Mouse (Mus musculus) limb, embryonic 14.5 days (tissue): ENCODE measurements around the gene Mest. TPM values are rescaled to one million over a fixed set of nuclear protein-coding genes. Genes with fewer than 3 reads are reported as not detected.

Experiments used
- ATAC-seq: fragments of 200-750 bp; cut with Nextera tagmentation; 2 replicates; pipeline ENCODE4 v1.8.0; 2017; ENCODE audit warnings: low read depth, moderate number of reproducible peaks, moderate TSS enrichment; ENCODE audit not compliant: low FRiP score
- DNase-seq: peaks from one replicate; pipeline ENCODE4 v3.0.0-alpha.2; 2015; ENCODE audit warnings: low spot score
- H3K27ac ChIP-seq: fragments of 300-500 bp; sonication (generic); replicated peaks from 2 replicates; pipeline ENCODE4 v1.5.1; 2014; ENCODE audit warnings: low read depth, mild to moderate bottlenecking, low read length, moderate library complexity, mixed read lengths
- H3K27me3 ChIP-seq: fragments of 300-500 bp; sonication (generic); 2 replicates; pipeline ENCODE4 v1.6.1; 2014; ENCODE audit warnings: low read length, mixed read lengths; ENCODE audit not compliant: control insufficient read depth, insufficient read depth
- H3K36me3 ChIP-seq: fragments of 300-500 bp; sonication (generic); 2 replicates; pipeline ENCODE4 v1.6.1; 2014; ENCODE audit warnings: mild to moderate bottlenecking, low read length, moderate library complexity, mixed read lengths; ENCODE audit not compliant: control insufficient read depth, insufficient read depth
- H3K4me1 ChIP-seq: fragments of 300-500 bp; sonication (generic); 2 replicates; pipeline ENCODE4 v1.6.1; 2014; ENCODE audit warnings: antibody characterized with exemption, low read length, mixed read lengths; ENCODE audit not compliant: control insufficient read depth, insufficient read depth
- H3K4me2 ChIP-seq: fragments of 300-500 bp; sonication (generic); replicated peaks from 2 replicates; pipeline ENCODE4 v1.6.1; 2014; ENCODE audit warnings: low read depth, mild to moderate bottlenecking, low read length, moderate library complexity; ENCODE audit not compliant: severe bottlenecking
- H3K4me3 ChIP-seq: fragments of 300-500 bp; sonication (generic); replicated peaks from 2 replicates; pipeline ENCODE4 v1.5.1; 2014; ENCODE audit warnings: low read length
- H3K9ac ChIP-seq: fragments of 300-500 bp; sonication (generic); 2 replicates; pipeline ENCODE4 v1.6.1; 2014; ENCODE audit warnings: mild to moderate bottlenecking, low read depth, low read length, moderate library complexity; ENCODE audit not compliant: severe bottlenecking
- H3K9me3 ChIP-seq: fragments of 300-500 bp; sonication (generic); 2 replicates; pipeline ENCODE4 v1.6.1; 2016; ENCODE audit warnings: low read length; ENCODE audit not compliant: control insufficient read depth
- POLR2A ChIP-seq: fragments of 200-500 bp; IDR thresholded peaks from 2 replicates; pipeline ENCODE4 v1.8.0; 2012; ENCODE audit warnings: inconsistent platforms, mild to moderate bottlenecking, moderate library complexity, borderline replicate concordance; ENCODE audit not compliant: insufficient read depth, insufficient read length; ENCODE audit errors: extremely low read depth
- WGBS: fragments of 180-500 bp; shearing (Covaris S2); extraction: QIAGEN DNeasy Blood & Tissue Kit; methylation state at CpG from one replicate; pipeline ENCODE4 v1.1.7; 2014; 5-methylcytosine and 5-hydroxymethylcytosine counted together
- microRNA counts: library from miRNA; unstranded; fragments of <30 nt; microRNA quantifications from one replicate; lab custom pipeline; 2016
- microRNA-seq: library from miRNA; unstranded; fragments of <30 nt; microRNA quantifications from one replicate; pipeline ENCODE4, GENCODE M21; 2016
- polyA plus RNA-seq, 2 experiments: library from polyadenylated mRNA; depleted of rRNA in 1 of 2; stranded (reverse) in 1 of 2; unstranded in 1 of 2; fragments of >200 nt; fragmentation: Nextera tagmentation in 1 of 2; extraction: Ambion mirVana in 1 of 2; gene quantifications; 2 replicates each; pipeline versions ENCODE4 v1.2.1 to v1.2.3; 2012 to 2014

Mest gene
- polyA plus RNA-seq, 2 experiments, result 2,321 to 4,195 TPM

GRCm38 (mm10) chr6:30749042-30749689 is 25.8 kb downstream of the Mest start:
- no peaks in the 10 kb centered on the region for H3K9me3 ChIP-seq
- H3K4me3 ChIP-seq, result no peak overlapping the region
- WGBS, result 24% methylated on average over 2 of the region's 2 CpGs
- H3K36me3 ChIP-seq, result peaks cover 59% of the 10 kb centered on the region
- no peak for TF ChIP-seq POLR2A
- DNase-seq, result no peak
- no peak overlapping the region for H3K4me2 ChIP-seq
- H3K4me1 ChIP-seq, result no peaks in the 10 kb centered on the region
- H3K27me3 ChIP-seq, result no peaks in the 10 kb centered on the region
- peak; percentile 17 for ATAC-seq
- no peak overlapping the region; the same call in 1 of the 2 replicates for H3K27ac ChIP-seq
- no peak overlapping the region for H3K9ac ChIP-seq

DNA sequence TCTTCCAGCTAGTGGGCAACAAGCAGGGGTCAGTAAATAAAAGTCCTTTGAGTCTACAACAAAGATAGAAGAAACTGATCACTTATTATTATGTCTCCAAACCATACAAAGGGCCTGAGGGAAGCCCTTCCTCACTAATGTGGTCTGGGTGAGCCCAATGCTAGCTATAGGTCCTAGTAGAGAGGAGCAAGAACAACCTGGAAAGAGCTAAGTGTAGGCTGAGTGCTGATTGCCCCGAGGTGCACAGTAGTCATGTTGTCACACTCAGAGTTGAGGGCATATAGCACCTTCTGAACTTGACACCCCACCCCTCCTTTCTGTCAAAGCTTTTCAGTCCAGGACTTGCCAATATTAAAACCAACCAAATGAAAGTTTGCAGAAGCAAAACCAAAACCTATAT is 26.5 kb downstream of the Mest start:
- DNase-seq (no peak), ATAC-seq (peak; percentile 14; the same call in 1 of the 2 replicates)
- Histone ChIP-seq H3K4me2 (no peak overlapping the region), H3K27me3 (no peaks in the 10 kb centered on the region), H3K4me3 (no peak overlapping the region), H3K9ac (no peak overlapping the region), H3K4me1 (no peaks in the 10 kb centered on the region), H3K27ac (no peak overlapping the region), H3K9me3 (no peaks in the 10 kb centered on the region), H3K36me3 (peaks cover 53% of the 10 kb centered on the region)
- no peak for TF ChIP-seq POLR2A
- 46% methylated on average over 1 of the region's 1 CpGs for WGBS

GRCm38 (mm10) chr6:30750482-30750881 is 27.1 kb downstream of the Mest start:
- 81% methylated on average over 6 of the region's 6 CpGs for WGBS
- H3K36me3 ChIP-seq, result peaks cover 47% of the 10 kb centered on the region
- H3K27me3 ChIP-seq, result no peaks in the 10 kb centered on the region
- TF ChIP-seq POLR2A, result no peak
- no peak overlapping the region for H3K27ac ChIP-seq
- no peak overlapping the region for H3K4me3 ChIP-seq
- H3K9ac ChIP-seq, result no peak overlapping the region
- DNase-seq (no peak), ATAC-seq (peak; percentile 28; the same call in 1 of the 2 replicates)
- H3K4me2 ChIP-seq, result no peak overlapping the region
- no peaks in the 10 kb centered on the region for H3K4me1 ChIP-seq
- no peaks in the 10 kb centered on the region for H3K9me3 ChIP-seq

- ATAC-seq (0 out of 2 replicates have a peak, but pooled peaks have one; percentile 18), DNase-seq (no peak)
- no peak for TF ChIP-seq POLR2A
- WGBS, result 80% methylated on average over 2 of the region's 2 CpGs
- H3K27me3 ChIP-seq, result no peaks in the 10 kb centered on the region
- no peak overlapping the region for H3K27ac ChIP-seq
- H3K36me3 ChIP-seq, result peaks cover 40% of the 10 kb centered on the region
- no peak overlapping the region for H3K4me2 ChIP-seq
- no peaks in the 10 kb centered on the region for H3K4me1 ChIP-seq
- no peak overlapping the region for H3K9ac ChIP-seq
- no peaks in the 10 kb centered on the region for H3K9me3 ChIP-seq
- H3K4me3 ChIP-seq, result no peak overlapping the region
These were observed 27.9 kb downstream of the Mest start for GRCm38 (mm10) chr6:30751209-30751608.

MicroRNA genes within 50 kb of the gene (microRNA counts, 519-probe panel; counts per million panel counts)
- microRNA mmu-miR-335-3p (lab: Ali Mortazavi, UCI), result 3,326 counts per million, percentile 64 among the panel's probes with 10 or more counts
- microRNA mmu-miR-335-5p (lab: Ali Mortazavi, UCI), result 5,098 counts per million, percentile 96 among the panel's probes with 10 or more counts

Small RNA genes lying within 50 kb of the gene (microRNA-seq; reads per million reads assigned to microRNA genes)
- gene Mir335, result 84,018 reads per million, percentile 100 among the genes with 10 or more reads in this experiment

Other genes starting within 250 kb of the Mest start
- 47.5 and 63.2 TPM in 2 replicates for gene Tmem209, start 213.8 kb upstream of the Mest start, polyA plus RNA-seq (2012; rRNA removed)
- 28.3 and 34.7 TPM in 2 replicates for gene Tmem209, start 213.8 kb upstream of the Mest start, polyA plus RNA-seq (2014; fragmentation: Nextera tagmentation; extraction: Ambion mirVana)
- gene Ssmem1, start 213.7 kb upstream of the Mest start, polyA plus RNA-seq (2012; rRNA removed), result 0.10 and 0.12 TPM in 2 replicates
- 0.17 TPM in 1 of 2 replicates, not detected in the other for gene Ssmem1, start 213.7 kb upstream of the Mest start, polyA plus RNA-seq (2014; fragmentation: Nextera tagmentation; extraction: Ambion mirVana)
- gene Cpa2, start 182.0 kb upstream of the Mest start, polyA plus RNA-seq (2012; rRNA removed), result 5.2 and 6.6 TPM in 2 replicates
- 5.3 and 6.5 TPM in 2 replicates for gene Cpa2, start 182.0 kb upstream of the Mest start, polyA plus RNA-seq (2014; fragmentation: Nextera tagmentation; extraction: Ambion mirVana)
- 4.4 and 5.4 TPM in 2 replicates for gene Cpa4, start 155.2 kb upstream of the Mest start, polyA plus RNA-seq (2012; rRNA removed)
- gene Cpa4, start 155.2 kb upstream of the Mest start, polyA plus RNA-seq (2014; fragmentation: Nextera tagmentation; extraction: Ambion mirVana), result 1.9 and 2.1 TPM in 2 replicates
- gene Cpa5, start 112.5 kb upstream of the Mest start, polyA plus RNA-seq (2012; rRNA removed), result 0.81 and 0.87 TPM in 2 replicates
- gene Cpa5, start 112.5 kb upstream of the Mest start, polyA plus RNA-seq (2014; fragmentation: Nextera tagmentation; extraction: Ambion mirVana), result 0.57 and 0.99 TPM in 2 replicates
- gene Cpa1, start 84.3 kb upstream of the Mest start, polyA plus RNA-seq (2012; rRNA removed), result 1.4 and 2.8 TPM in 2 replicates
- gene Cpa1, start 84.3 kb upstream of the Mest start, polyA plus RNA-seq (2014; fragmentation: Nextera tagmentation; extraction: Ambion mirVana), result 1.1 and 1.3 TPM in 2 replicates
- 44.3 and 48.5 TPM in 2 replicates for gene Cep41, start 29.8 kb upstream of the Mest start, polyA plus RNA-seq (2012; rRNA removed)
- 41.1 and 50.9 TPM in 2 replicates for gene Cep41, start 29.8 kb upstream of the Mest start, polyA plus RNA-seq (2014; fragmentation: Nextera tagmentation; extraction: Ambion mirVana)
- gene Copg2, start 173.2 kb downstream of the Mest start, polyA plus RNA-seq (2012; rRNA removed), result 23.1 and 33.8 TPM in 2 replicates
- gene Copg2, start 173.2 kb downstream of the Mest start, polyA plus RNA-seq (2014; fragmentation: Nextera tagmentation; extraction: Ambion mirVana), result 29.8 and 31.5 TPM in 2 replicates
- gene Tsga13, start 192.0 kb downstream of the Mest start, polyA plus RNA-seq (2012; rRNA removed), result 0.31 and 0.42 TPM in 2 replicates
- 0.25 and 0.28 TPM in 2 replicates for gene Tsga13, start 192.0 kb downstream of the Mest start, polyA plus RNA-seq (2014; fragmentation: Nextera tagmentation; extraction: Ambion mirVana)
- 7.5 and 9.6 TPM in 2 replicates for gene Klf14, start 235.5 kb downstream of the Mest start, polyA plus RNA-seq (2012; rRNA removed)
- 11.0 and 12.8 TPM in 2 replicates for gene Klf14, start 235.5 kb downstream of the Mest start, polyA plus RNA-seq (2014; fragmentation: Nextera tagmentation; extraction: Ambion mirVana)